Mouse (Mus musculus): ENCODE results near the gene Gfpt1.

DNA sequence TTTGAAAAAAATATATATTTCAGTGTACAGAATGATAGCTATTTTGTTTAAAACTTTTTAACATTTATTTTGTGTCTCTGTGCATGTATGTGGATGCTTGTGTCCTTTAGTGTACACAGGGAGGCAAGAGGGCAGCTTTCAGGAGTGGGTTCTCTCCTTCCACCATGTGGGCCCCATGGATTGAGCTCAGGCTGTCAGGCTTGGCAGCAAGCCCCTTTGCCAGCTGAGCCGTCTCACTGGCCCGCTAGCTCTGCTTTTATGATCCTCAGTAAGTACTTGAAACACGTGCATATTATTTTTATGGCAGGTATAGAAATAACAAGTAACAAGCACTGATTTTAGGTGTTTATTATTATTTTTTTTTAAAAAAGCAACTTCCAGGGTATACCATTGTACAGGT lies 90.9 kb downstream of the Gfpt1 start:
- TF ChIP-seq CTCF (IDR thresholded peaks at IDR 0.05; ENCODE audit: low read depth, low read length) (no peak), POLR2A (IDR thresholded peaks at IDR 0.05; ENCODE audit: insufficient read depth, low read length) (no peak), EP300 (IDR thresholded peaks at IDR 0.05; ENCODE audit: insufficient read depth, low read depth, low read length) (no peak)
